Mouse (Mus musculus): ENCODE data around the gene Ubr4. TPM values are rescaled to one million over a fixed set of nuclear protein-coding genes. Genes with fewer than 3 reads are reported as not detected.

Ubr4 gene
- total and polyA plus RNA-seq, 2 experiments from 2014 or later, result 59.1 to 106 TPM

GRCm38 (mm10) chr4:139484496-139484895 is 132.1 kb downstream of the Ubr4 start:
- TF ChIP-seq CTCF (IDR thresholded peaks at IDR 0.05; ENCODE audit: low read depth), result no peak
- no peak overlapping the region for H3K27ac ChIP-seq (ENCODE audit: low read depth, low read length)
- ATAC-seq (no peak), DNase-seq (no peak)
- WGBS, result 79% methylated on average over 7 of the region's 7 CpGs
- peaks cover 82% of the 10 kb centered on the region for H3K36me3 ChIP-seq (ENCODE audit: insufficient read depth)
- H3K4me2 ChIP-seq (ENCODE audit: low read depth), result no peak overlapping the region
- no peak overlapping the region for H3K4me3 ChIP-seq (ENCODE audit: low read depth, low read length)
- H3K27me3 ChIP-seq (ENCODE audit: insufficient read depth, low read length), result no peaks in the 10 kb centered on the region
- no peak overlapping the region for H3K9ac ChIP-seq
- H3K4me1 ChIP-seq (ENCODE audit: insufficient read depth), result no peaks in the 10 kb centered on the region
- H3K9me3 ChIP-seq (ENCODE audit: low read length), result no peaks in the 10 kb centered on the region

GRCm38 (mm10) chr4:139487085-139487484 is 134.7 kb downstream of the Ubr4 start:
- TF ChIP-seq CTCF (IDR thresholded peaks at IDR 0.05; ENCODE audit: low read depth), result no peak
- H3K4me1 ChIP-seq (ENCODE audit: insufficient read depth), result no peaks in the 10 kb centered on the region
- peaks cover 81% of the 10 kb centered on the region for H3K36me3 ChIP-seq (ENCODE audit: insufficient read depth)
- H3K9ac ChIP-seq, result no peak overlapping the region
- 0 out of 2 replicates have a peak overlapping the region, but pooled peaks have one; percentile 29 for H3K27ac ChIP-seq (ENCODE audit: low read depth, low read length)
- ATAC-seq (peak; percentile 54; the same call in 1 of the 2 replicates), DNase-seq (no peak)
- no peaks in the 10 kb centered on the region for H3K27me3 ChIP-seq (ENCODE audit: insufficient read depth, low read length)
- no peak overlapping the region for H3K4me2 ChIP-seq (ENCODE audit: low read depth)
- H3K4me3 ChIP-seq (ENCODE audit: low read depth, low read length), result no peak overlapping the region
- WGBS, result 31% methylated on average over 10 of the region's 10 CpGs
- no peaks in the 10 kb centered on the region for H3K9me3 ChIP-seq (ENCODE audit: low read length)

GRCm38 (mm10) chr4:139488325-139488724 is 135.9 kb downstream of the Ubr4 start:
- Histone ChIP-seq H3K9ac (no peak overlapping the region), H3K4me2 (ENCODE audit: low read depth) (no peak overlapping the region), H3K27ac (ENCODE audit: low read depth, low read length) (no peak overlapping the region), H3K4me3 (ENCODE audit: low read depth, low read length) (no peak overlapping the region), H3K4me1 (ENCODE audit: insufficient read depth) (no peaks in the 10 kb centered on the region), H3K9me3 (ENCODE audit: low read length) (no peaks in the 10 kb centered on the region), H3K36me3 (ENCODE audit: insufficient read depth) (peaks cover 69% of the 10 kb centered on the region), H3K27me3 (ENCODE audit: insufficient read depth, low read length) (no peaks in the 10 kb centered on the region)
- WGBS, result 93% methylated on average over 5 of the region's 5 CpGs
- DNase-seq (no peak), ATAC-seq (no peak)
- no peak for TF ChIP-seq CTCF (IDR thresholded peaks at IDR 0.05; ENCODE audit: low read depth)

- no peak for TF ChIP-seq CTCF (IDR thresholded peaks at IDR 0.05; ENCODE audit: low read depth)
- peak; percentile 45 for ATAC-seq
- Histone ChIP-seq H3K9me3 (ENCODE audit: low read length) (no peaks in the 10 kb centered on the region), H3K4me3 (ENCODE audit: low read depth, low read length) (no peak overlapping the region), H3K4me1 (ENCODE audit: insufficient read depth) (no peaks in the 10 kb centered on the region), H3K27ac (ENCODE audit: low read depth, low read length) (no peak overlapping the region), H3K4me2 (ENCODE audit: low read depth) (no peak overlapping the region), H3K27me3 (ENCODE audit: insufficient read depth, low read length) (no peaks in the 10 kb centered on the region), H3K9ac (no peak overlapping the region), H3K36me3 (ENCODE audit: insufficient read depth) (peaks cover 55% of the 10 kb centered on the region)
- 79% methylated on average over 1 of the region's 1 CpGs for WGBS
- DNase-seq, result peak; percentile 43
These were observed 137.5 kb downstream of the Ubr4 start for GRCm38 (mm10) chr4:139489946-139490345.

GRCm38 (mm10) chr4:139490413-139491055 is 138.1 kb downstream of the Ubr4 start:
- TF ChIP-seq CTCF (IDR thresholded peaks at IDR 0.05; ENCODE audit: low read depth), result no peak
- no peak for DNase-seq
- ATAC-seq, result no peak; the same call in 1 of the 2 replicates
- no peak overlapping the region for H3K9ac ChIP-seq
- no peaks in the 10 kb centered on the region for H3K4me1 ChIP-seq (ENCODE audit: insufficient read depth)
- no peak overlapping the region for H3K4me3 ChIP-seq (ENCODE audit: low read depth, low read length)
- peaks cover 49% of the 10 kb centered on the region for H3K36me3 ChIP-seq (ENCODE audit: insufficient read depth)
- H3K4me2 ChIP-seq (ENCODE audit: low read depth), result no peak overlapping the region
- 73% methylated on average over 11 of the region's 11 CpGs for WGBS
- H3K27ac ChIP-seq (ENCODE audit: low read depth, low read length), result no peak overlapping the region
- H3K9me3 ChIP-seq (ENCODE audit: low read length), result no peaks in the 10 kb centered on the region
- H3K27me3 ChIP-seq (ENCODE audit: insufficient read depth, low read length), result no peaks in the 10 kb centered on the region

GRCm38 (mm10) chr4:139491541-139492170 is 139.2 kb downstream of the Ubr4 start:
- H3K9ac ChIP-seq, result no peak overlapping the region
- H3K9me3 ChIP-seq (ENCODE audit: low read length), result no peaks in the 10 kb centered on the region
- TF ChIP-seq CTCF (IDR thresholded peaks at IDR 0.05; ENCODE audit: low read depth), result no peak
- no peak overlapping the region for H3K4me3 ChIP-seq (ENCODE audit: low read depth, low read length)
- no peaks in the 10 kb centered on the region for H3K27me3 ChIP-seq (ENCODE audit: insufficient read depth, low read length)
- no peak overlapping the region for H3K4me2 ChIP-seq (ENCODE audit: low read depth)
- ATAC-seq (no peak), DNase-seq (no peak)
- no peaks in the 10 kb centered on the region for H3K4me1 ChIP-seq (ENCODE audit: insufficient read depth)
- WGBS, result 92% methylated on average over 5 of the region's 5 CpGs
- no peak overlapping the region for H3K27ac ChIP-seq (ENCODE audit: low read depth, low read length)
- peaks cover 41% of the 10 kb centered on the region for H3K36me3 ChIP-seq (ENCODE audit: insufficient read depth)

- ATAC-seq (no peak), DNase-seq (no peak)
- no peak overlapping the region for H3K4me2 ChIP-seq (ENCODE audit: low read depth)
- no peaks in the 10 kb centered on the region for H3K9me3 ChIP-seq (ENCODE audit: low read length)
- no peaks in the 10 kb centered on the region for H3K4me1 ChIP-seq (ENCODE audit: insufficient read depth)
- no peak overlapping the region for H3K4me3 ChIP-seq (ENCODE audit: low read depth, low read length)
- WGBS, result 39% methylated on average over 3 of the region's 3 CpGs
- peaks cover 41% of the 10 kb centered on the region for H3K36me3 ChIP-seq (ENCODE audit: insufficient read depth)
- no peak overlapping the region for H3K27ac ChIP-seq (ENCODE audit: low read depth, low read length)
- TF ChIP-seq CTCF (IDR thresholded peaks at IDR 0.05; ENCODE audit: low read depth), result no peak
- H3K27me3 ChIP-seq (ENCODE audit: insufficient read depth, low read length), result no peaks in the 10 kb centered on the region
- H3K9ac ChIP-seq, result no peak overlapping the region
These were observed 139.9 kb downstream of the Ubr4 start for GRCm38 (mm10) chr4:139492258-139492833.
